Comparison of ENCODE assay signal across 25 mouse cellular contexts in the genomic region with DNA sequence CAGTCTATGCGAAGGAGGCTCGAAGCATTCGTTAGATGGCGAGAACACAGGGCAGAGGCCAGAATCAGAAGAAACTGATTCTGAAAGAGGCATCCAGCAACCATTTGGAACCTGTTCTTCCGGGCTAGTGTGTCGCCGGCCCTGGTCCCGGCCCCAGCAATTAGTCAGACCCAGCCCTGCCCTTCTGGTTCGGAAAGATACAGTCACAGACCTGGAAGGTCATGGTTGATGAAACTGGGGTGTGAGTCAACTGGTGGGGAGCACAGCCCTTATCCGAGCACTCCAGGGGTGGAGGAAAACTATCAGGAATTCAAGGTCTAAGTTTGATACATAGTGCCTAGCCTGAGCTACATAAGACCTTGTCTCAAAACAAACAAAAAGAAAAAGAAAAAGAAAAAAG. TPM values are rescaled to one million over a fixed set of nuclear protein-coding genes. Genes with fewer than 3 reads are reported as not detected.
"Had no signal": no experiment of that assay in that cellular context is flagged by ENCODE, and none has a peak within 500 bp of the region (broad histone marks: within the 10 kb centered on the region; RNA-seq: fewer than 3 reads in every experiment).

No protein-coding gene starts in this region.

- DNase-seq: kidney, adult 2 months; kidney, postnatal 36 days; liver; lung, adult 18-20 months; lung, postnatal 14 days; lung, postnatal 4 days; thymus, adult 18-20 months had no signal

- H3K4me1 ChIP-seq: limb, embryonic 10.5 days; limb, embryonic 13.5 days; liver, embryonic 12.5 days; liver, embryonic 15.5 days; lung, embryonic 15.5 days; midbrain, embryonic 13.5 days had no signal

- H3K36me3 ChIP-seq: limb, embryonic 10.5 days; limb, embryonic 13.5 days; liver, embryonic 12.5 days; liver, embryonic 15.5 days; lung, embryonic 15.5 days; midbrain, embryonic 13.5 days had no signal

- H3K4me3 ChIP-seq: limb, embryonic 10.5 days; limb, embryonic 13.5 days; liver, embryonic 12.5 days; liver, embryonic 15.5 days; lung, embryonic 15.5 days; midbrain, embryonic 13.5 days had no signal

- H3K27ac ChIP-seq: kidney, postnatal 0 days; limb, embryonic 10.5 days; limb, embryonic 13.5 days; liver, embryonic 12.5 days; liver, embryonic 15.5 days; lung, embryonic 15.5 days; midbrain, embryonic 13.5 days had no signal

- H3K27me3 ChIP-seq: lung, embryonic 15.5 days had no signal

- H3K9ac ChIP-seq: limb, embryonic 13.5 days; liver, embryonic 12.5 days; liver, embryonic 15.5 days; lung, embryonic 15.5 days; midbrain, embryonic 13.5 days had no signal

- H3K4me2 ChIP-seq: limb, embryonic 13.5 days; liver, embryonic 12.5 days; liver, embryonic 15.5 days; lung, embryonic 15.5 days; midbrain, embryonic 13.5 days had no signal

- H3K9me3 ChIP-seq: limb, embryonic 10.5 days; liver, embryonic 15.5 days; lung, embryonic 15.5 days; midbrain, embryonic 13.5 days had no signal

- ATAC-seq: intestine, postnatal 0 days; liver, embryonic 12.5 days; midbrain, embryonic 13.5 days had no signal

RNA-seq across cellular contexts. Expression of a gene that starts 7.1 kb away (rescaled TPM):
- total RNA-seq: layer of hippocampus, adult 8-10 months; layer of hippocampus, postnatal 10 days; left cerebral cortex, adult 8-10 months; left cerebral cortex, postnatal 14 days; megakaryocyte, adult 5-6 weeks had no signal
- polyA plus RNA-seq: intestine, postnatal 0 days; kidney, adult 2 months; kidney, embryonic 14.5 days; kidney, postnatal 0 days; limb, embryonic 10.5 days; limb, embryonic 13.5 days; liver, embryonic 12.5 days; liver, embryonic 15.5 days; lung, embryonic 15.5 days; midbrain, embryonic 13.5 days; midbrain, postnatal 0 days; neural tube, embryonic 11.5 days; neural tube, embryonic 14.5 days; spleen, adult 2 months had no signal

RNA-seq across cellular contexts. Expression of a gene that starts 22.3 kb away (rescaled TPM):
- total RNA-seq: layer of hippocampus, adult 8-10 months; layer of hippocampus, postnatal 10 days; left cerebral cortex, adult 8-10 months; left cerebral cortex, postnatal 14 days; megakaryocyte, adult 5-6 weeks; midbrain, postnatal 0 days had no signal
- polyA plus RNA-seq: intestine, postnatal 0 days; limb, embryonic 10.5 days; limb, embryonic 13.5 days; liver, embryonic 12.5 days; liver, embryonic 15.5 days; lung, embryonic 15.5 days; midbrain, embryonic 13.5 days; neural tube, embryonic 11.5 days had no signal
